Mouse (Mus musculus): Measurements from ENCODE around the gene Trak2.
A peak's percentile ranks its signal among the peaks of the same experiment; 100 is the strongest.

DNA sequence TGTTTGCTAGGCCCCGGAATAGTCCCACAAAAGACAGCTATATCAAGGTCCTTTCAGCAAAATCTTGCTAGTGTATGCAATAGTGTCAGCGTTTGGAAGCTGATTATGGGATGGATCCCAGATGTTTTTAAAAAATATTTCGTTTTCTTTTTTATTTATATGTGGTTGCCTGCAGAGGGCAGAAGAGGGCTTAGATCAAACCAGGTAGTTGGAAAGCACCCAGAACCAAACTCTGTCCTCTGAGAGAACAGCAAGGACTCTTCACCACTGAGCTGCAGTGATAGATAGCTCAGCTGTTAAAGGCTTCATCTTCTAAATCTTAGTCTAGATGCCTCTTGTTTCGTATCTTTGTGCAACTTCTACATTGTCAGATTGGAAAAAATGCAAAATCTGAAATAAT, 36.0 kb upstream of the Trak2 start:
- TF ChIP-seq CTCF (IDR thresholded peaks at IDR 0.05; ENCODE audit: low read depth) (peak; percentile 48; the same call in 1 of the 2 replicates), EP300 (IDR thresholded peaks at IDR 0.05; ENCODE audit: low read depth) (no peak)

Measured in liver, postnatal 0 days (tissue).